Mouse (Mus musculus) testis, postnatal 10 days (tissue): ENCODE results near the gene Scn2b.

ENCODE experiments used
- DNase-seq: peaks from one replicate; pipeline ENCODE4 v3.0.0; 2021; ENCODE audit warnings: low spot score

Scn2b gene

DNA sequence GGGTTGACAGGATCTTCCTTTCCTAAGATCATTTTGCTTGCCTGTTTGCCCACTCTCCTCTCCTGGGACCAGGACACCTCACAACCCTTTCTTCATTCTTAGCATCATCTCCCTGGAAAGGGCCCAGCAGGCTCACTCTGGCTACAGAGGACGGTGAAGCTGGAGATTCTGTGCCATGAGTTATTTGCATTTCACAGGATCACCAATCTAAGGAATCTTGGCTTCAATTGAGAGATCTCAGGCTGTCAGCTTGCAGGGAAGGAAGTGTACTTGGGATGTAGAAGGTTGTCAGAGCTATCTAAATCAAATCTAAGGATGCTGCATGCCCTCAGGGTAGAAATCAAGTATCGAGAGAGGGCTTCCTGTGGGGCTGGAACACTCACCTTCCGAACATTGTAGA is 55.9 kb downstream of the Scn2b start:
- no peak for DNase-seq

DNA sequence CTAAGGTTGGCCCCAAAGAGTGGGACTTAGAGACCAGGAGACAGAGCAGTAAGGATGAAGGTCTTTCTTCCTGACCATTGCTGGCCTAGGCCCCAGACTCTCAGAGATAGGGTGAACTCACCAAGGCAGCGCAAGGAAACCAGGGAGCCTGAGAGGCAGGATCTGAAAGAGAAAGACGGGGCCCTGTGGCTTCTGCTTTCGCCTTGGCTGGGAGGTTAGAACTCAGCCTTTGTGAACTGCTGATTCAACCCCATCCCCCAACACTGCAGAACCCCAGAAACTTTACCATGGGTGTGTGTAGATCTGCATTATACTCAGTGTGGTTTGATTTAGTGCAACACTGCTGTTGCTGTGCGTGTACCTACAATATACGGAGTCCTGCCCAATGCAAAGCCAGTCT is 61.7 kb downstream of the Scn2b start:
- DNase-seq, result no peak
